Mouse (Mus musculus): ENCODE data around the gene Ap2s1. TPM values are rescaled to one million over a fixed set of nuclear protein-coding genes. Genes with fewer than 3 reads are reported as not detected.

Gene Ap2s1
- polyA plus RNA-seq, 2 experiments from 2014 or later = 60.7 to 73.1 TPM

Other genes starting within 250 kb of the Ap2s1 start
- 1 to 10 TPM; 2.7 to 3.1 TPM for gene Arhgap35, start 123.4 kb upstream of the Ap2s1 start, polyA plus RNA-seq (2017; shearing (Covaris generic))
- gene Ceacam15, start 62.7 kb upstream of the Ap2s1 start, polyA plus RNA-seq (2017; shearing (Covaris generic)) = 1 to 10 TPM in 1 of 2 experiments, under 1 TPM in 1; 0.91 to 1.2 TPM
- gene Ceacam9, start 16.5 kb upstream of the Ap2s1 start, polyA plus RNA-seq (2017; shearing (Covaris generic)) = not detected
- gene Slc1a5, start 42.9 kb downstream of the Ap2s1 start, polyA plus RNA-seq (2017; shearing (Covaris generic)) = 100 to 1,000 TPM; 142 to 182 TPM
- gene Strn4, start 77.5 kb downstream of the Ap2s1 start, polyA plus RNA-seq (2017; shearing (Covaris generic)) = 10 to 100 TPM; 19.2 TPM
- 10 to 100 TPM in 1 of 2 experiments, 1 to 10 TPM in 1; 6.8 to 11.2 TPM for gene Fkrp, start 78.3 kb downstream of the Ap2s1 start, polyA plus RNA-seq (2017; shearing (Covaris generic))
- 10 to 100 TPM; 57.3 to 60.0 TPM for gene Prkd2, start 104.5 kb downstream of the Ap2s1 start, polyA plus RNA-seq (2017; shearing (Covaris generic))
- gene Dact3, start 136.9 kb downstream of the Ap2s1 start, polyA plus RNA-seq (2017; shearing (Covaris generic)) = not detected
- not detected for gene Gng8, start 153.4 kb downstream of the Ap2s1 start, polyA plus RNA-seq (2017; shearing (Covaris generic))
- gene Ptgir, start 168.1 kb downstream of the Ap2s1 start, polyA plus RNA-seq (2017; shearing (Covaris generic)) = 10 to 100 TPM in 1 of 2 experiments, 1 to 10 TPM in 1; 7.9 to 10.2 TPM
- 100 to 1,000 TPM in 1 of 2 experiments, 10 to 100 TPM in 1; 48.5 to 103 TPM for gene Calm3, start 185.7 kb downstream of the Ap2s1 start, polyA plus RNA-seq (2017; shearing (Covaris generic))
- not detected for gene Pnmal2, start 206.3 kb downstream of the Ap2s1 start, polyA plus RNA-seq (2017; shearing (Covaris generic))
- gene Pnmal1, start 221.3 kb downstream of the Ap2s1 start, polyA plus RNA-seq (2017; shearing (Covaris generic)) = not detected
- gene Gm42372, start 244.7 kb downstream of the Ap2s1 start, polyA plus RNA-seq (2017; shearing (Covaris generic)) = 1 to 10 TPM; 4.8 to 4.9 TPM